Mouse (Mus musculus): ENCODE measurements around the gene Zfp831. TPM values are rescaled to one million over a fixed set of nuclear protein-coding genes. Genes with fewer than 3 reads are reported as not detected.

Zfp831 gene
- polyA plus RNA-seq, 2 experiments = 0.03 TPM; not detected in 1

- no peak for ATAC-seq (ENCODE audit: insufficient read depth)
- Histone ChIP-seq H3K9ac (replicated peaks) (no peak overlapping the region), H3K27me3 (ENCODE audit: control insufficient read depth, insufficient read depth, low read length) (no peaks in the 10 kb centered on the region), H3K27ac (no peak overlapping the region), H3K4me1 (replicated peaks; ENCODE audit: control insufficient read depth in 2 of 2, insufficient read depth in 2 of 2, low read length in 1 of 2) (peaks cover 0 to 12% of the 10 kb centered on the region in 2 experiments; a peak in 2 of 4 replicates), H3K4me2 (ENCODE audit: low read depth) (no peak overlapping the region), H3K9me3 (ENCODE audit: control insufficient read depth, low read length) (no peaks in the 10 kb centered on the region), H3K4me3 (ENCODE audit: insufficient read depth in 1 of 2, low read depth in 2 of 2, low read length in 2 of 2) (no peak overlapping the region), H3K36me3 (replicated peaks; ENCODE audit: control insufficient read depth, insufficient read depth, low read depth) (no peaks in the 10 kb centered on the region)
- WGBS (ENCODE audit: insufficient replicate concordance) = 51% methylated on average over 4 of the region's 4 CpGs
- no peak for DNase-seq (ENCODE audit: low read depth in 3 of 3, low spot score in 3 of 3)
- TF ChIP-seq CTCF (IDR thresholded peaks at IDR 0.05; ENCODE audit: low read depth) (no peak), EP300 (IDR thresholded peaks at IDR 0.05; ENCODE audit: low read depth) (no peak)
Measured at GRCm38 (mm10) chr2:174605442-174606087, 37.8 kb upstream of the Zfp831 start.

- peaks cover 0 to 9% of the 10 kb centered on the region in 2 experiments; a peak in 2 of 4 replicates for H3K4me1 ChIP-seq (replicated peaks; ENCODE audit: control insufficient read depth in 2 of 2, insufficient read depth in 2 of 2, low read length in 1 of 2)
- DNase-seq (ENCODE audit: low read depth in 3 of 3, low spot score in 3 of 3) (no peak), ATAC-seq (ENCODE audit: insufficient read depth) (no peak)
- TF ChIP-seq CTCF (IDR thresholded peaks at IDR 0.05; ENCODE audit: low read depth) (no peak), EP300 (IDR thresholded peaks at IDR 0.05; ENCODE audit: low read depth) (no peak)
- no peaks in the 10 kb centered on the region for H3K36me3 ChIP-seq (replicated peaks; ENCODE audit: control insufficient read depth, insufficient read depth, low read depth)
- WGBS (ENCODE audit: insufficient replicate concordance) = 60% methylated on average over 5 of the region's 5 CpGs
- no peak overlapping the region for H3K27ac ChIP-seq
- H3K27me3 ChIP-seq (ENCODE audit: control insufficient read depth, insufficient read depth, low read length) = no peaks in the 10 kb centered on the region
- H3K9ac ChIP-seq (replicated peaks) = no peak overlapping the region
- H3K4me2 ChIP-seq (ENCODE audit: low read depth) = no peak overlapping the region
- H3K4me3 ChIP-seq (ENCODE audit: insufficient read depth in 1 of 2, low read depth in 2 of 2, low read length in 2 of 2) = no peak overlapping the region
- H3K9me3 ChIP-seq (ENCODE audit: control insufficient read depth, low read length) = no peaks in the 10 kb centered on the region
Measured at GRCm38 (mm10) chr2:174606376-174606775, 37.0 kb upstream of the Zfp831 start.

GRCm38 (mm10) chr2:174609892-174610291 is 33.4 kb upstream of the Zfp831 start:
- Histone ChIP-seq H3K9ac (replicated peaks) (no peak overlapping the region), H3K4me3 (ENCODE audit: insufficient read depth in 1 of 2, low read depth in 2 of 2, low read length in 2 of 2) (no peak overlapping the region), H3K27me3 (ENCODE audit: control insufficient read depth, insufficient read depth, low read length) (no peaks in the 10 kb centered on the region), H3K27ac (no peak overlapping the region), H3K4me2 (ENCODE audit: low read depth) (no peak overlapping the region), H3K36me3 (replicated peaks; ENCODE audit: control insufficient read depth, insufficient read depth, low read depth) (no peaks in the 10 kb centered on the region), H3K9me3 (ENCODE audit: control insufficient read depth, low read length) (no peaks in the 10 kb centered on the region), H3K4me1 (replicated peaks; ENCODE audit: control insufficient read depth in 2 of 2, insufficient read depth in 2 of 2, low read length in 1 of 2) (peaks cover 0 to 7% of the 10 kb centered on the region in 2 experiments; a peak in 2 of 4 replicates)
- 73% methylated on average over 5 of the region's 5 CpGs for WGBS (ENCODE audit: insufficient replicate concordance)
- ATAC-seq (ENCODE audit: insufficient read depth) (no peak), DNase-seq (ENCODE audit: low read depth in 3 of 3, low spot score in 3 of 3) (no peak)
- TF ChIP-seq CTCF (IDR thresholded peaks at IDR 0.05; ENCODE audit: low read depth) (no peak), EP300 (IDR thresholded peaks at IDR 0.05; ENCODE audit: low read depth) (no peak)

- H3K27me3 ChIP-seq (ENCODE audit: control insufficient read depth, insufficient read depth, low read length) = no peaks in the 10 kb centered on the region
- TF ChIP-seq CTCF (IDR thresholded peaks at IDR 0.05; ENCODE audit: low read depth) (no peak), EP300 (IDR thresholded peaks at IDR 0.05; ENCODE audit: low read depth) (no peak)
- H3K4me3 ChIP-seq (ENCODE audit: insufficient read depth in 1 of 2, low read depth in 2 of 2, low read length in 2 of 2) = no peak overlapping the region
- H3K4me1 ChIP-seq (replicated peaks; ENCODE audit: control insufficient read depth in 2 of 2, insufficient read depth in 2 of 2, low read length in 1 of 2) = peaks cover 0 to 7% of the 10 kb centered on the region in 2 experiments; a peak in 2 of 4 replicates
- H3K9ac ChIP-seq (replicated peaks) = no peak overlapping the region
- no peaks in the 10 kb centered on the region for H3K9me3 ChIP-seq (ENCODE audit: control insufficient read depth, low read length)
- DNase-seq (ENCODE audit: low read depth in 3 of 3, low spot score in 3 of 3) (no peak), ATAC-seq (ENCODE audit: insufficient read depth) (no peak)
- H3K27ac ChIP-seq = no peak overlapping the region
- H3K4me2 ChIP-seq (ENCODE audit: low read depth) = no peak overlapping the region
- WGBS (ENCODE audit: insufficient replicate concordance) = 34% methylated on average over 2 of the region's 2 CpGs
- no peaks in the 10 kb centered on the region for H3K36me3 ChIP-seq (replicated peaks; ENCODE audit: control insufficient read depth, insufficient read depth, low read depth)
Measured at GRCm38 (mm10) chr2:174612386-174613063, 30.8 kb upstream of the Zfp831 start.

GRCm38 (mm10) chr2:174613221-174613620 is 30.1 kb upstream of the Zfp831 start:
- no peak for DNase-seq (ENCODE audit: low read depth in 3 of 3, low spot score in 3 of 3)
- Histone ChIP-seq H3K9me3 (ENCODE audit: control insufficient read depth, low read length) (no peaks in the 10 kb centered on the region), H3K27me3 (ENCODE audit: control insufficient read depth, insufficient read depth, low read length) (no peaks in the 10 kb centered on the region), H3K4me2 (ENCODE audit: low read depth) (no peak overlapping the region), H3K27ac (no peak overlapping the region), H3K4me3 (ENCODE audit: insufficient read depth in 1 of 2, low read depth in 2 of 2, low read length in 2 of 2) (no peak overlapping the region), H3K36me3 (replicated peaks; ENCODE audit: control insufficient read depth, insufficient read depth, low read depth) (no peaks in the 10 kb centered on the region), H3K4me1 (replicated peaks; ENCODE audit: control insufficient read depth in 2 of 2, insufficient read depth in 2 of 2, low read length in 1 of 2) (peaks cover 0 to 7% of the 10 kb centered on the region in 2 experiments; a peak in 2 of 4 replicates), H3K9ac (replicated peaks) (no peak overlapping the region)
- no peak for ATAC-seq (ENCODE audit: insufficient read depth)
- TF ChIP-seq EP300 (IDR thresholded peaks at IDR 0.05; ENCODE audit: low read depth) (no peak), CTCF (IDR thresholded peaks at IDR 0.05; ENCODE audit: low read depth) (no peak)
- WGBS (ENCODE audit: insufficient replicate concordance) = 65% methylated on average over 8 of the region's 8 CpGs

Data from liver, embryonic 14.5 days (tissue).